Mouse (Mus musculus) embryonic fibroblast, embryonic 13.5 days (primary cell): Measurements from ENCODE around the gene Capzb.

Experiments
- CTCF ChIP-seq: IDR thresholded peaks from 2 replicates; pipeline ENCODE4 v1.5.1; 2011; ENCODE audit warnings: mild to moderate bottlenecking, control low read depth, low read length, moderate library complexity, borderline replicate concordance; ENCODE audit not compliant: insufficient read depth
- POLR2A ChIP-seq: IDR thresholded peaks from 2 replicates; pipeline ENCODE4 v1.6.1; 2011; ENCODE audit warnings: low read depth, mild to moderate bottlenecking, control low read depth, low read length, moderate library complexity

GRCm38 (mm10) chr4:139197453-139197852 lies 4.8 kb downstream of the Capzb start:
- no peak for TF ChIP-seq CTCF
- TF ChIP-seq POLR2A, result no peak
